Mouse (Mus musculus) ES-E14 (cell line): Measurements from ENCODE around the gene Selenok.

Experiments
- HCFC1 ChIP-seq: IDR thresholded peaks from 2 replicates; pipeline ENCODE4 v1.6.1; 2012; ENCODE audit warnings: low read length, inconsistent platforms, borderline replicate concordance; ENCODE audit not compliant: insufficient read depth
- MAFK ChIP-seq: IDR thresholded peaks from 2 replicates; pipeline ENCODE4 v1.6.1; 2014; ENCODE audit warnings: mild to moderate bottlenecking, low read depth, low read length, inconsistent platforms; ENCODE audit not compliant: insufficient read depth
- ZC3H11A ChIP-seq: IDR thresholded peaks from 2 replicates; pipeline ENCODE4 v1.6.1; 2012; ENCODE audit warnings: low read depth, mild to moderate bottlenecking, inconsistent platforms, low read length, borderline replicate concordance

DNA sequence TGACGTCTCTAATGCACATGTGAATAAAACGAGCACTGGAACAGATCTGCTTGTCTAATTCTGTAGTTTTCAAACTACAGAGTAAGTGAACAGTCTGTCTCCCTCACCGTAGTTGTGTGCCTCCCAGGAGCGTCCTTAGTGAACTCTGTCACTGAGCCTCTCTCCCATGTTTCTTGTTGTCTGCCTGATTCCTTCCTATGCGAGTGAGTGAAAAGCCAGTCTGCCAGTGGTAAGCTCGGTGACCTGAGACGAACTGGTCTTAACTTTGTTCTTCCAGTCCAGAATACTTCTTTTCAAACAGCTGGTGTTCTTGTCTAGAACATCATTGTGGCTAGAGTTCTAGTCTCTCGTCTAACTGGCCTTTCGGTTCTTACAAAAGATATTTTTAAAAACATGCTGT is 19.6 kb downstream of the Selenok start:
- TF ChIP-seq HCFC1 (no peak), ZC3H11A (no peak), MAFK (no peak)
